Mouse (Mus musculus): ENCODE results near the gene Mprip.
"Not testable (repeated sequence)": the region's sequence is repeated elsewhere in the genome, so short reads cannot be mapped to it uniquely, and the experiment has no call there.

Gene Mprip

GRCm38 (mm10) chr11:59661005-59661404, at the start of gene Mprip:
Gene Mprip (plus strand): TSS chr11:59661305.
- no peak for DNase-seq

GRCm38 (mm10) chr11:59611646-59612045, 49.5 kb upstream of the Mprip start:
- DNase-seq, result no peak

- no peak for DNase-seq
Observed at GRCm38 (mm10) chr11:59614120-59614519, 47.0 kb upstream of the Mprip start.

- not testable (repeated sequence) for DNase-seq
Observed at GRCm38 (mm10) chr11:59616986-59617385, 44.1 kb upstream of the Mprip start.

GRCm38 (mm10) chr11:59622214-59622613, 38.9 kb upstream of the Mprip start:
- DNase-seq, result no peak

GRCm38 (mm10) chr11:59624017-59624630, 37.0 kb upstream of the Mprip start:
- DNase-seq, result peak; percentile 46 to 64

GRCm38 (mm10) chr11:59626192-59626591, 34.9 kb upstream of the Mprip start:
- no peak for DNase-seq

GRCm38 (mm10) chr11:59628177-59628576, 32.9 kb upstream of the Mprip start:
- DNase-seq, result no peak

GRCm38 (mm10) chr11:59629871-59630270, 31.2 kb upstream of the Mprip start:
- DNase-seq, result no peak

- DNase-seq, result no peak
Observed at GRCm38 (mm10) chr11:59631980-59632379, 29.1 kb upstream of the Mprip start.

GRCm38 (mm10) chr11:59633037-59633436, 28.1 kb upstream of the Mprip start:
- DNase-seq, result no peak

GRCm38 (mm10) chr11:59634001-59634660, 27.0 kb upstream of the Mprip start:
- DNase-seq, result no peak

GRCm38 (mm10) chr11:59635251-59635795, 25.8 kb upstream of the Mprip start:
- DNase-seq, result no peak

GRCm38 (mm10) chr11:59635821-59636694, 25.0 kb upstream of the Mprip start:
- DNase-seq, result no peak

GRCm38 (mm10) chr11:59636695-59637414, 24.2 kb upstream of the Mprip start:
- DNase-seq, result no peak

GRCm38 (mm10) chr11:59639957-59640643, 21.0 kb upstream of the Mprip start:
- DNase-seq, result no peak

- DNase-seq, result no peak
Observed at GRCm38 (mm10) chr11:59641227-59641626, 19.9 kb upstream of the Mprip start.

- DNase-seq, result no peak
Observed at GRCm38 (mm10) chr11:59642420-59642819, 18.7 kb upstream of the Mprip start.

- no peak for DNase-seq
Observed at GRCm38 (mm10) chr11:59645036-59645435, 16.1 kb upstream of the Mprip start.

GRCm38 (mm10) chr11:59649058-59649457, 12.0 kb upstream of the Mprip start:
- no peak for DNase-seq

GRCm38 (mm10) chr11:59653003-59653402, 8.1 kb upstream of the Mprip start:
- DNase-seq, result no peak

GRCm38 (mm10) chr11:59653547-59653946, 7.6 kb upstream of the Mprip start:
- DNase-seq, result no peak
